Comparison of ENCODE assay signal across 8 mouse cellular contexts in genomic region chr13:97900380-97900758, GRCm38 (mm10).
DNase-seq lines count a peak whose midpoint lies in the region; ATAC-seq and TF ChIP-seq lines count a peak whose summit lies in the region.
"Had no signal": no experiment of that assay in that cellular context is flagged by ENCODE, and none has a peak within 500 bp of the region (broad histone marks: within the 10 kb centered on the region; RNA-seq: fewer than 3 reads in every experiment).

No protein-coding gene starts in this region.

- no peak for TF ChIP-seq POLR2A in cortical plate, adult 2 months (IDR thresholded peaks at IDR 0.05; ENCODE audit: extremely low read depth, insufficient read depth, low read length)

- no peak for TF ChIP-seq CTCF in cortical plate, adult 2 months (IDR thresholded peaks at IDR 0.05; ENCODE audit: extremely low read depth, insufficient read depth, low read length)

- no peaks in the 10 kb centered on the region for H3K27me3 ChIP-seq in forebrain, embryonic 15.5 days
- no peaks in the 10 kb centered on the region for H3K27me3 ChIP-seq in neural tube, embryonic 15.5 days (replicated peaks)
- H3K27me3 ChIP-seq in liver, embryonic 11.5 days (replicated peaks; ENCODE audit: control insufficient read depth, insufficient read depth, low read length): no peaks in the 10 kb centered on the region
- H3K27me3 ChIP-seq: limb, embryonic 12.5 days had no signal

- H3K4me1 ChIP-seq in cortical plate, adult 2 months (ENCODE audit: control insufficient read depth, insufficient read depth, low read length): peaks cover 9% of the 10 kb centered on the region
- H3K4me1 ChIP-seq in forebrain, embryonic 15.5 days: peaks cover 22% of the 10 kb centered on the region
- H3K4me1 ChIP-seq in neural tube, embryonic 15.5 days: peaks cover 21% of the 10 kb centered on the region
- no peaks in the 10 kb centered on the region for H3K4me1 ChIP-seq in liver, embryonic 11.5 days (replicated peaks; ENCODE audit: control insufficient read depth, insufficient read depth, low read length)

- peak; percentile 87 for ATAC-seq in forebrain, embryonic 15.5 days (replicated peaks)
- peak; percentile 84 for ATAC-seq in neural tube, embryonic 15.5 days (ENCODE audit: low FRiP score)
- no peak for ATAC-seq in cerebellum, adult (ENCODE audit: insufficient number of reproducible peaks, low FRiP score, low TSS enrichment)
- no peak for ATAC-seq in liver, embryonic 11.5 days (replicated peaks; ENCODE audit: low FRiP score)

- no peak overlapping the region for H3K4me3 ChIP-seq in cortical plate, adult 2 months (ENCODE audit: insufficient read depth, low read length)
- no peak overlapping the region for H3K4me3 ChIP-seq in forebrain, embryonic 15.5 days
- no peak overlapping the region for H3K4me3 ChIP-seq in neural tube, embryonic 15.5 days (replicated peaks)
- no peak overlapping the region for H3K4me3 ChIP-seq in liver, embryonic 11.5 days (ENCODE audit: low read depth, low read length)
- H3K4me3 ChIP-seq: limb, embryonic 12.5 days had no signal

- 28% methylated on average over 3 of the region's 3 CpGs for WGBS in forebrain, embryonic 15.5 days
- WGBS in neural tube, embryonic 15.5 days: 26% methylated on average over 3 of the region's 3 CpGs
- 60% methylated on average over 3 of the region's 3 CpGs for WGBS in liver, embryonic 11.5 days

- H3K9ac ChIP-seq in forebrain, embryonic 15.5 days (replicated peaks): no peak overlapping the region
- H3K9ac ChIP-seq in neural tube, embryonic 15.5 days (replicated peaks): no peak overlapping the region
- H3K9ac ChIP-seq in liver, embryonic 11.5 days (ENCODE audit: low read depth, low read length): no peak overlapping the region
- H3K9ac ChIP-seq: limb, embryonic 12.5 days had no signal

- peak overlapping the region; percentile 55; the same call in 1 of the 2 replicates for H3K27ac ChIP-seq in cortical plate, adult 2 months (ENCODE audit: insufficient read depth, low read length)
- peak overlapping the region; percentile 80 for H3K27ac ChIP-seq in forebrain, embryonic 15.5 days (replicated peaks)
- H3K27ac ChIP-seq in neural tube, embryonic 15.5 days (replicated peaks): peak overlapping the region; percentile 82
- H3K27ac ChIP-seq in liver, embryonic 11.5 days (ENCODE audit: low read depth, low read length): no peak overlapping the region
- H3K27ac ChIP-seq: limb, embryonic 12.5 days had no signal

- no peaks in the 10 kb centered on the region for H3K9me3 ChIP-seq in forebrain, embryonic 15.5 days
- no peaks in the 10 kb centered on the region for H3K9me3 ChIP-seq in neural tube, embryonic 15.5 days (replicated peaks)
- H3K9me3 ChIP-seq in liver, embryonic 11.5 days (ENCODE audit: control insufficient read depth, low read length): no peaks in the 10 kb centered on the region
- H3K9me3 ChIP-seq: limb, embryonic 12.5 days had no signal

- no peak overlapping the region for H3K4me2 ChIP-seq in forebrain, embryonic 15.5 days (replicated peaks)
- no peak overlapping the region for H3K4me2 ChIP-seq in neural tube, embryonic 15.5 days
- H3K4me2 ChIP-seq in liver, embryonic 11.5 days: no peak overlapping the region
- H3K4me2 ChIP-seq: limb, embryonic 12.5 days had no signal

- no peaks in the 10 kb centered on the region for H3K36me3 ChIP-seq in forebrain, embryonic 15.5 days
- no peaks in the 10 kb centered on the region for H3K36me3 ChIP-seq in neural tube, embryonic 15.5 days
- H3K36me3 ChIP-seq in liver, embryonic 11.5 days (ENCODE audit: control insufficient read depth, insufficient read depth, low read length): no peaks in the 10 kb centered on the region

- DNase-seq in layer of hippocampus, adult 8-10 months (ENCODE audit: low spot score in 2 of 2): peak; percentile 55 to 57
- DNase-seq in thymus, postnatal 14 days: no peak
- DNase-seq in liver, embryonic 11.5 days (ENCODE audit: low spot score): no peak

Comparison
In these comparisons a context has a peak if more than half of its experiments do, and no peak if none do; other contexts are left out.
1. ATAC-seq: peak in forebrain, embryonic 15.5 days (single experiment) and neural tube, embryonic 15.5 days (single experiment); none in cerebellum, adult (single experiment) and liver, embryonic 11.5 days (single experiment).
2. DNase-seq: peak in layer of hippocampus, adult 8-10 months (2 of 2); none in thymus, postnatal 14 days (single experiment) and liver, embryonic 11.5 days (single experiment).